Mouse (Mus musculus) kidney, adult 2 months (tissue): ENCODE results near the gene Gucy2d.

Source experiments
- CTCF ChIP-seq: fragments of 200-500 bp; conservative IDR thresholded peaks from 2 replicates; pipeline ENCODE4 v1.5.1; 2011; ENCODE audit warnings: low read depth, mild to moderate bottlenecking, control low read depth, low read length, moderate library complexity, mixed read lengths; ENCODE audit not compliant: insufficient read depth, insufficient read length
- POLR2A ChIP-seq: fragments of 200-500 bp; IDR thresholded peaks from one replicate; pipeline ENCODE4 v1.6.1; 2011; ENCODE audit warnings: low read depth, low read length, control low read depth

DNA sequence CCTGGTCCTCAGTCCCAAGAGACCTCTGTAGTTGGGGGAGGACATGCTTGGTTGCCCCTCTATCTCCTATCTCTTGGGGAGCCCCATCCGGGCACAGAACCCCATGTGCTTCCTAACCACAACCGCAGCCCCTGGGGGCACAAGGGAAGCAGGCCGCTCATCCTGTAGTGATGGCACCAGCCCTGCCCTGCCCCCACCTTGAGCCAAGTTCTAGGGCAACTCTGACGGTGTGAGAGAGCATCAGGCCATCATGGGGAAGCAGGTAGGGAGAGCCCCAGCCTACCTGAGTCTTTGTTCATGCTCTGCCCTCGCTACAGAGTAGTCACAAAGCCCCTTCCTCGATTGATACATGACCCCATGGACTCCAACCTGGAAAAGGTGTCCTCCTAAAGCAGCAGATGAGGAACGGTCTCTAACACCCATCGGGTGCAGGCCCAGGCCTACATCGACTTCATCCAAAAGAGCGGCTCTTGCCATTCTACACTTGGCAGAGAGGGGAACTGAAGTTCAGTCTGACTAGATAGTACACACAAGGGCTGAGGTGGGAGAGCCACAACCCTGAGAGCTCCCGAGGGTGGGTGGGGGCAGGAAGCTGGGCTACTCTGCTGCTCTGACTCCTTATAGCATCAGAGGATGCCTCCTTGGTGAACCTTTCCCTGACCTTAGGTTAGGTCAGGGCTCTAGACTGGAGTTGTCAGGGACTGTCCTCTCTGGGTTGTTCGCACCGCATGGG is 48.3 kb downstream of the Gucy2d start:
- TF ChIP-seq POLR2A (no peak), CTCF (no peak)
